Mouse (Mus musculus) gastrocnemius, adult 8-10 months (tissue): ENCODE results near the gene Ccdc58. TPM values are rescaled to one million over a fixed set of nuclear protein-coding genes. Genes with fewer than 3 reads are reported as not detected.
"Not testable (repeated sequence)": the region's sequence is repeated elsewhere in the genome, so short reads cannot be mapped to it uniquely, and the experiment has no call there.

ENCODE experiments used
- DNase-seq, 2 experiments: peaks; one replicate each; pipeline ENCODE4 v3.0.0; 2022; ENCODE audit warnings: low spot score in 2 of 2
- total RNA-seq, 4 experiments: library from RNA; stranded (reverse); gene quantifications; 2 replicates each; pipeline ENCODE4 v1.2.4; 2022

Gene Ccdc58
- total RNA-seq, 4 experiments from 2014 or later: 15.3 to 33.5 (median 22.2) TPM

DNA sequence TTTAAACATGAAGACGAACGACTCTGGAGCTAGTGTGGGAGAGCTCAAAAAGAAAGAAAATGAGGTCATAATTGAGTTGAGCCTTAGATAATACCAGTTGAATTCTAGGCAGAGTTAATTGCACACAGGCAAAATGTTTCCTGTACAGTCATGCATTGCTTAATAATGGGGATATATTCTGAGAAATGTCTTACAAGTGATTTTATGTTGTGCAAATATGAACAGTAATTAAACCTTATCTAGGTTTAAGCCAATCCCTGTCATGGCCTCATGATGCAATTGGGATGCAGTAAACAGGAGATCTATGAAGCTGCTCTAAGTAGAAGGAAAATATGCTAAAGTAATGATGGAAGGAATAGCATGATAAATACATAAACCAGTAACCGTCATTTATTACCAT, 3.3 kb downstream of the Ccdc58 start:
- DNase-seq: no peak

DNA sequence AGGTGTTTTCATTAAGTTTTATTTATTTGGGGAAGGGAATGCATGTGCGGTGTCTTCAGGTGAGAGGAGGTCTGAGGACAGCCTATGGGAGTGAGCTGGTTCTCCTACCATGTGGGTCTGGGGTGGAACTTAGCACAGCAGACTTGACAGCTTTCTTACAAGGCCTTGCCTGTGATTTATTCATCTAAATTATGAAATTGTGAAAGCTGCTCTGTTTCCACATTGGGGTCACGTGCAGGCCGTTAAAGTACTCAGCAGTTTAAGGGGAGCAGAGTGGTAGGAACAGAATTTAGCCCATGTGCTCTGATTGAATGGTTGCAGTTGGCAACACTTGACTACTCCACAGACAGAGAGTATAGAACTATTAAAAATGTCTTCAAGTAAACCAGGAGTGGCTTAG, 8.4 kb downstream of the Ccdc58 start:
- DNase-seq: no peak

DNA sequence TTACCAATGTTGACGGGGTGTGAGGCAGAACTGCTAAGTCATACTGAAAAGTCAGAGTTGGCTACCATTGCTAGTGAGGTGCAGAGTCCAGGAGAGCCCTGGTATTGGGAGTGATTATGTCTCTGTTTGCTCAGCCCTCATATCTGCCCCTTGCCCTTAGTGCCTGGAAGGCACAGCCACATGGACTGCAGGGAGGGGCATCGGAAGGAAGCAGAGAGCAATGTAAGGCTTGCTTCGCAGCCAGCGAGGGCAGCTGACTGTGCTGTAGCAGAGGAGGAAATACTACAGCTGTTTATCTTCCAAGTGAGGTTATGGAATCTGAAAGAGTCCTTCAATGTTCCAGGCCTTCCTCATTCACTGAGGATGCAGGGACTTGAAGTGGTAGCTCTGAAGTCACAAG, 16.4 kb downstream of the Ccdc58 start:
- no peak for DNase-seq

DNA sequence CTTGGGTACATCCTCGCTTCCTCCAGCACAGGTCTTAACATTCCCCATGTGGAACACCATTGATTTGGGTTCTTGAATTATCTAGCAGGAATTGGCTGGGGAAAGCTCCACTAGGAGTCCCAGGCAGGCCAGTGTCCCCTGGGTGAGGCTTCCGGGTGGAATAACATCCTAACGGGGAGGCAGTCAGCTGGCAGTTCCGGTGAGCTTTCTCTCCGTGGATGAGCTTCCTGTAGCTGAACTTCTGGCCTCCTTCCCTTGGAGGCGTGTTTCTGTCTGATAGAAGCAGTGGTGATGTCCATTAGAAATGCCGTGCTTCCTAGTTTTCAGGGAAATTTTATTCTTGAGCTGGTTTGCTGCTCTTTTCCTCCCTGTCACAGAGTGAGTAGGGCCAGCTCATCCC, 17.6 kb downstream of the Ccdc58 start:
- DNase-seq: no peak

DNA sequence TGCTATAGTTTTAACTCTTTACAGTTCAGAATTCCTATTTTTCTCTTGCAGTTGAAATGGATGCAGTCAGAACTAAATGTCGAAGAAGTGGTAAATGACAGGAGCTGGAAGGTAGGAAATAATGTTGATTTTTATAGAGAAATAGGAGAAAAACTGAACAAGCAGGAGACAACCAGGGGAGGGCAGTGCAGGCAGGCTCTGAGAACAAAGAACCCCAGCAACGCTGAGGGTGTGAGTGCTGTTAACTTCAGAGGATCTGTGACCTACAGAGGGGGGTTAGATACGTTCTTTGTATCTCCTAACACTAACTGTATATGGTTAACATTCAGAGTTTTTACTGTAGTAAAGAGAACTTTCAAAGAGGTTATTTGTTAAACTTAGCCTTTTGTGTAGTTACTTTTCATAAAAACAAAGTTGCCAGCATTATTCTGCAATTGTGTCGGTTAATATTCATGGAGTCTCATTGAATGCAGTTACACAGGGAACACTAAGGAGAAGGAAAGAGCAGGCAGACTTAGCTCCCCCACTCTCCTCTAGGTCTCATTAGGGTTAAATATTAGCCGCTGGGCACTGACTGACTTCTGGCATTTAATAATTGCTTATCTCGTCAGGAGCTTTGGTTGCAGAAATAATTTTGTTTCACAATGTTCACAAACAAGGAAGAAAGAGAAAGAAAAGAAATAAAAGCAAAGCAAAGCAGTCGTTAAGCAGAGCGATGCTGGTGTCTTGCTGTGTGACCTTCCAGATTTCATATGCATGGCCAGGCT, 18.5 kb downstream of the Ccdc58 start:
- DNase-seq: no peak

DNA sequence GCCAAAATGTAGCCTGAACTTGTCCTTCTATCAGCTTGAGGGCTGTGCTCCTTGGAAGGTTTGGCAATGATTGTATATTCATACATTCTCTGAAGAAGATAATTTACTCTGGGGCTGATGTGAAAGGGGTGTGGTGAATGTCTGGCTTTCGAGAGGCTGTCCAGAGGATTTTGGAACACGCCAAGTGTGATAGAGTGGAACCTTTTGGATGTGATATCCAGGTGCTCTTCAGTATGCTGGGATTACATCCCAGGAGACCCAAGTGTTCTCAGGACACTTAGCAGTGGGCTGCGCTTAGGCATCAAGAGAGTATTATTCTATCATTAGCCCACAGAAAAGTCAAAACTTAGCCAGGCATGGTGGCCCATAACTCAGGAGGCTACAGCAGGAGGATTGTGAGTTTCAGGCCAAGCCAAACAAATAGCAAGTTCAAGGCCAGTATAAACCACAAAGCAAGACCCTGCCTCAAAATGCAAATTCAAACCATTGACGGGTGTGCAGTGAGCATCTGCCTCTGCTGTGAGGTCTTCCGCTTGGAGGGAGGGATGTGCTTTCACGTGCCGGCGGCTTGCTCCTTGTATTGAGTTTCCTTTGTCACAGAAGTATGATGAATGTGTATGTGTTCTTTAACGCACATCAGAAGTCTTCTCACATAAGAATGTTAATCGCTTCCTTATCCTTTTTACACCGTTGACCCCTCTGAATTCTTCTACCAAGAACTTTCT, 19.5 kb downstream of the Ccdc58 start:
- no peak for DNase-seq

DNA sequence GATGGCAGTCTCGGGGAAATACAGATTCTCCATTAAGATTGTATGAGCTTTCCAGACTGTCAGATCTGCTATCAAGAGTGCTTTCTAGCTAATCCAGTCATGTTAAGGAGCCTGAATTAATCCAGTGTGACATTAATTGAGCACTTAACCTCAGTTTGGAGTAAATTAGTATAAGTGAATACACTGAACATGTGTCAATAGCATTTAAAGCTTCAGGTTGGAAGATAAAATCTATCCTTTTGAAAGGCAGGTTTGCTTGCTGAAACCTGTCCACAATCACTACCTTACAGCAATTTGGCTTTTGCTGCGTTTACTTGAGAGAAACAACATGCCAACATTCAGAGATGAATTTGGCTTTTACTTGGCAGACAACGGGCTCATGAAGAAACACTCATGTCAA, 22.6 kb downstream of the Ccdc58 start:
- DNase-seq: no peak

DNA sequence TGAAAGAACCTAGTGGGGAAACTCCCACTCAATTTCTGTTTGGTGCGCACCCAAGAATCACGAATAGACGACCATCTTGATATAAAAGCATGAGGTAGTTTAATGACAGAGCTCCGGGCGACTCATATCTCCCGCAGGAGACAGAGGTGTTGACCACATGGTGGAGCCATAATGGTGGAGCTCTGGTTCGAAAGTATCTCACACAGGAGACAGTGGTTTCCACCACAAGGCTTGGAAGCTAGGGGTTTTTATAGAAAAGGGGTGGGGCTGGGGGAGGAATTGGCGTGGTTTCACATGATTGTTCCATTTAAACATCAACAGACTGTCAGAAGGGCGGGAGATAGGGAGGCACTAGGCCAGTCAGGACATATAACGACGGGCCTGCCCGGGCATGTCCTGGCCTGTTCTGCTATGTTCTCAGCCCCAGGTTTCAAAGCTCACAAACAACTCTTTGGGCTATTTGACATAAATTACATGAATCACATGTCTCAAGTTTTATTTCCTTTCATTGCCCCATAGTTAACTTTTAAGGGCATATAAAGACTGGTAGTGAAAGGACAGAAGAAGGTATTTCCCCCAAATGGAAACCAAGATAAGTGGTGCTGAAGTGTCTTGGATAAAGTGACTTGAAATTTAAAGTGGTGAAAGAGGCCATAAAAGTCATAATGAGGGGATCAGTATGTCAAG, 26.5 kb downstream of the Ccdc58 start:
- DNase-seq: not testable (repeated sequence)

DNA sequence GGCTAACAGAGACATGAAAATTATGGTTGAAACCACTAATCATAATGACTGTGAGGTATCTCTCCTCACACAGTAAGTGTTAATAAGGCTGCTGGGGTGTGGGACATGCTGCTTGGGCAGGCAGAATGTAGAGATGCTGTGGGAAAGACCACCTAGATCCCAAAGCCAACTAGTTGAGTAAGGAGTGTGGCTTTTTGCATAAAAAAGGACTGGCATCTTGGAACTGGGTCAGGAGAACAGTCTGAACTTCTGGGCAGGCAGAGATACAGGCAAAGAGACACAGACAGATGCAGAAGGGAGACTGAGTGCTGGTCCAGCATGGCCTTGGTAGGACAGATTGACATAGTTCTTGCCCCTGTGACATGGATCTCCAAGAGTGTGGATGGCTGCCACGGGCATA, 30.0 kb downstream of the Ccdc58 start:
- no peak for DNase-seq

DNA sequence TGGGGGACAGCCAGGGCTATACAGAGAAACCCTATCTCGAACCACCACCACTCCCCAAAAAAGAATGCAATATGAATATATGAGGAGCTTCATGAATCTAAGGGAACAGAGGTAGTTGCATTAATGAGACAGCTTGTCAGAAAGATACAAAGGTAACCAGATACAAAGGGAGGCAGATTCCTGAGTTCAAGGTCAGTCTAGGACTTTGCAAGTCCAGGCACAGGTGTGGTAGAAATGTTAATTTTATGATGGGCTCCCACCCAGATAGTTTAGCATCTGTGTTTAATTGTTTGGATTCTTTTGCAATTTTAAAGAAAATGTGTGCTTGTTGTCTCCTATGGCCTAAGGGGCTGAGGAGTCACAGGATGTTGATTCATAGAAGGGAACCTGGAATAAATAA, 30.7 kb downstream of the Ccdc58 start:
- no peak for DNase-seq

DNA sequence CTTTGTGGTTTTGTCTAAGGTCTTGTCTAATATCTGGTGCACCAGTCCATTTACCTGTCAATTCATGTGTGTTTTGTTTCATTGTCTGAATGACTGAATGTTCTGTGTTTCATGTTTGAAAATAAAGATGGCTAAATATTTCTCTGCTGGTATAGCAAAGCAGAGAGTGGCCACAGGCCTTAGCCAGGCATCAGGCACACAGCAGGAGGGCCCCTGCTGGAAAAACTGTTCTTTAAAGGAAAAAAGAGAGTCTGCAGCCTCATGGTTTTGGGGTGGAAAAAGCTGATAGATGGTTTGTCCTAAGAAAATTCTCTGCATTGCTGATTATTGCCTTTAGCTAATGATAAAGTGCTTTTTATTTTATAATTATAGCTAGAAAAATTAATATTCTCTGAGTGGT, 40.0 kb downstream of the Ccdc58 start:
- not testable (repeated sequence) for DNase-seq

DNA sequence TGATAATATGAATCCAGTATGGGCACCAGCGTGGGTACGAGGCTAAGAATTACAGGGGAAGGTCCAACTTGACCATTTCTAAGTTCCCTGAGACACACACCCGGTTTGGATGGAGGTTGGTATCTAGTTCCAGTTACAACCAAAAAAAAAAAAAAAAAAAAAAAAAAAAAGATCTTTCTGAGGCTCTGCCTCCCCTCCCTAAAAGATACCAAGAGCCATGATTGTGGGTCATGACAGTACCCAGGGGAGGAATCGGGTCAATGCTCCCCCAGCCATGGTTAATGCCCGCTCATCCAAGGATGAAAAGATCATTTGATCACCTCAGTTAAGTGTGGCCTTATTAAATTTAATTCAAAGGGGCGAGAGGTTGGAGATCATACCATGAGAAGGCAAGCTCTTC, 44.3 kb downstream of the Ccdc58 start:
- DNase-seq: not testable (repeated sequence)

DNA sequence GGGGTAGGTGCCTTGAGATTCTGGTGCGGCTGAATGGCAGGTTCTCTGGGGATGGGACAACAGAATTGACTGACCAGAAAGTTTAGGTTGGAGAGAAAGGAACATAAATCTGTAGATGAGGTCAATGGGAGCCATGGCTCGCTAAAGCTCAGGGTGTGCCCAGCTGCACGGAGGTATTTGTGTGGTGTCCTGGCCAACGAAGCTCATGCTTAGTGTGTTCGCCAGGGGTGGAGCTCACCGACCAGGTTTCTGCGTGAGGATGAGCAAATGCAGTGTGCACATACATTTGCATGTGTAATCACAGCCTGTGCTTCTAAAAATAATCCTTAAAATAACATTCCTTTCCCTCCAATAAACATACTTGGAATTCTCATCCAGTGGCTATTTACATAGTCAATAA, 56.6 kb downstream of the Ccdc58 start:
- DNase-seq: no peak

DNA sequence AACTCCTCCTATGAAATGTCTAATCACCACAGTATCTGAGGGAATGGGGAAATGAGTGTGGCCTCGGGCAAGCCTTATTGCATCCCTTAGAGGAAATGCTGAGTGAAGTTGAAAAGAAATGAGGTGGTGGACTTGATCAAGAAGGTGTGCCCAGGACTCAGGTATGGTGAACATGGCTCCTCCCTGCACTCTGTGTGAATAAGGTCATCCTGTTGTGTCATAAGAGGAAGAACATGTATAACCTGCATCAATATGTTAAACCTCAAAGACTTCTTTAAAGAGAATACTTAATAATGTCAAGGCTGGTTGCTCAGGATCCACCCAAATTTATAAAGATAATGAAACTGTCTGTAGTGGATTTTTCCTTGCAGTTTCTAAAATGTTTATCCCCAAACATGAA, 59.7 kb downstream of the Ccdc58 start, which contains the start of gene Csta1:
Gene Csta1, minus strand, starts transcription at position 101 of the 400 bp plus-strand sequence.
- no peak for DNase-seq

DNA sequence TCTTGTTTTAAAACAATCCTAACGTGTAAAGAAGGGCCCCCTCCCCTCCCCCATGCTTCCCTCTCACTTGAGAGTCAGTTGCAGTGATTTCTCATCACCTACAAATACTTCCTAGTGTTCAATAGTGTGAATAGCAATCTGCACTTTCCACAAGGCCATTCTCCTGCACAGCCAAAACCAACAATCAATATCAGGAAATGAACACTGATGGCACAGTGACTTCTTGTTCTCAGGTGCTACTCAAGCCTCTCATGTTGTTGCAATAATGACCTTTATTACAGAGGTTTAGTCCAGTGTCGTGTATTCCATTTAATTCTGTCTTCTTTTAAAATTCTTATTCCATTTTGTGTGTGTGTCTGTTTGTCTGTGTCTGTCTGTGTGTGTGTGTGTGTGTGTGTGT, 66.7 kb downstream of the Ccdc58 start:
- DNase-seq: no peak

Other genes starting within 250 kb of the Ccdc58 start
- 1 to 10 TPM; 1.7 to 2.5 (median 2.3) TPM for gene Parp14, start 200.1 kb upstream of the Ccdc58 start, total RNA-seq
- 1 to 10 TPM; 2.6 to 4.1 (median 3.3) TPM for gene Parp9, start 133.2 kb upstream of the Ccdc58 start, total RNA-seq
- 1 to 10 TPM; 3.2 to 4.3 (median 4.1) TPM for gene Dtx3l, start 132.5 kb upstream of the Ccdc58 start, total RNA-seq
- gene Kpna1, start 92.9 kb upstream of the Ccdc58 start, total RNA-seq: 100 to 1,000 TPM; 164 to 190 (median 172) TPM
- gene Wdr5b, start 30.5 kb upstream of the Ccdc58 start, total RNA-seq: 1 to 10 TPM; 2.3 to 3.0 (median 2.5) TPM
- 100 to 1,000 TPM; 112 to 134 (median 121) TPM for gene Fam162a, start 91 bp upstream of the Ccdc58 start, total RNA-seq
- gene Csta1, start 59.6 kb downstream of the Ccdc58 start, total RNA-seq: not detected
- not detected for gene Stfa2l1, start 85.1 kb downstream of the Ccdc58 start, total RNA-seq
- gene Gm5483, start 112.5 kb downstream of the Ccdc58 start, total RNA-seq: not detected
- not detected for gene Gm5416, start 138.7 kb downstream of the Ccdc58 start, total RNA-seq
- not detected for gene 2010005H15Rik, start 149.8 kb downstream of the Ccdc58 start, total RNA-seq
- not detected for gene Stfa1, start 205.3 kb downstream of the Ccdc58 start, total RNA-seq